Mouse (Mus musculus): ENCODE results near the gene Zfp277.

- no peak for TF ChIP-seq CTCF (IDR thresholded peaks at IDR 0.05; ENCODE audit: extremely low read depth, insufficient read length, insufficient replicate concordance, low read depth, low read length)
- TF ChIP-seq POLR2A (IDR thresholded peaks at IDR 0.05; ENCODE audit: low read depth, low read length) = no peak
Measured at GRCm38 (mm10) chr12:40431075-40431474, 14.6 kb downstream of the Zfp277 start.

All from small intestine, adult 2 months (tissue).